Mouse (Mus musculus) hindbrain, postnatal 0 days (tissue): ENCODE results near the gene Prkca. TPM values are rescaled to one million over a fixed set of nuclear protein-coding genes. Genes with fewer than 3 reads are reported as not detected.

ENCODE experiments used
- ATAC-seq: fragments of 200-750 bp; cut with Nextera tagmentation; 2 replicates; pipeline ENCODE4 v1.8.0; 2017; ENCODE audit warnings: mild to moderate bottlenecking, moderate TSS enrichment, moderate library complexity
- DNase-seq: peaks from one replicate; pipeline ENCODE4 v3.0.0-alpha.2; 2015; ENCODE audit warnings: low spot score
- H3K27ac ChIP-seq: fragments of 300-500 bp; sonication (generic); 2 replicates; pipeline ENCODE4 v1.5.1; 2014; ENCODE audit warnings: mild to moderate bottlenecking
- H3K27me3 ChIP-seq: fragments of 300-500 bp; sonication (generic); 2 replicates; pipeline ENCODE4 v1.6.1; 2014; ENCODE audit warnings: low read length, mixed read lengths; ENCODE audit not compliant: insufficient read depth
- H3K36me3 ChIP-seq: fragments of 300-500 bp; sonication (generic); 2 replicates; pipeline ENCODE4 v1.6.1; 2014; ENCODE audit warnings: low read length, mixed read lengths; ENCODE audit not compliant: insufficient read depth
- H3K4me1 ChIP-seq: fragments of 300-500 bp; sonication (generic); 2 replicates; pipeline ENCODE4 v1.6.1; 2014; ENCODE audit warnings: antibody characterized with exemption, low read length, mixed read lengths; ENCODE audit not compliant: insufficient read depth
- H3K4me2 ChIP-seq: fragments of 300-500 bp; sonication (generic); 2 replicates; pipeline ENCODE4 v1.6.1; 2014; ENCODE audit warnings: low read depth, mild to moderate bottlenecking, low read length, moderate library complexity, mixed read lengths
- H3K4me3 ChIP-seq: fragments of 300-500 bp; sonication (generic); 2 replicates; pipeline ENCODE4 v1.5.1; 2014; ENCODE audit warnings: low read length
- H3K9ac ChIP-seq: fragments of 300-500 bp; sonication (generic); replicated peaks from 2 replicates; pipeline ENCODE4 v1.6.1; 2014; ENCODE audit warnings: mild to moderate bottlenecking, low read length, moderate library complexity, mixed read lengths
- H3K9me3 ChIP-seq: fragments of 300-500 bp; sonication (generic); 2 replicates; pipeline ENCODE4 v1.6.1; 2016; ENCODE audit warnings: low read length, mixed read lengths
- CTCF ChIP-seq: IDR thresholded peaks from 2 replicates; pipeline ENCODE4 v1.5.1; 2016; ENCODE audit warnings: antibody characterized with exemption, control low read depth, low read depth
- WGBS: fragments of 180-500 bp; shearing (Covaris S2); extraction: QIAGEN DNeasy Blood & Tissue Kit; methylation state at CpG from one replicate; pipeline ENCODE4 v1.1.7; 2014; 5-methylcytosine and 5-hydroxymethylcytosine counted together
- polyA plus RNA-seq: library from polyadenylated mRNA; unstranded; fragments of >200 nt; fragmentation: Nextera tagmentation; extraction: Ambion mirVana; gene quantifications from 2 replicates; pipeline ENCODE4 v1.2.1, GENCODE M21; 2015
- total RNA-seq: library from RNA; depleted of rRNA; stranded (reverse); fragments of >200 nt; gene quantifications from 2 replicates; pipeline ENCODE4 v1.2.3, GENCODE M21; 2014

Gene Prkca
- total and polyA plus RNA-seq, 2 experiments from 2014 or later: 8.0 to 25.0 TPM

DNA sequence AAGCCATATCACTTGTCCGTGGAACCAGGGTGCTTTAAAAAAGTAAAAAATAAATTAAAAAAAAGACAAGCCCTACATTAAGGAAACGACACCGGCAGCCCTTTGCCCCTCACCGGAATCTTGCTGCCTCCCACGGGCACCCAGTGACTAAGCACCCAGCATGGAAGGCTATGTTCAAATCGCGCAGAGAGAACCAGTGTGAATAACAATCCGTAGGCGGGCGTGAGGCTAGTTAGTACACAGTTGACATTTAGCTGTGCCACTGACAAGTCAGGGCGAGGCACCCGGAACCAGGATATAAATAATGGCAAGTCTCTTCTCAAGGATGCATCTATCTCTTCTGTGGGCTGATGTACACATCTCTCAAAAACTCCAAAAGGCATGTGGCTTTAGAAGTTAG is 304.7 kb downstream of the Prkca start:
- ATAC-seq (no peak), DNase-seq (no peak)
- TF ChIP-seq CTCF: no peak
- Histone ChIP-seq H3K27me3 (no peaks in the 10 kb centered on the region), H3K4me3 (no peak overlapping the region), H3K4me2 (no peak overlapping the region), H3K9ac (no peak overlapping the region), H3K36me3 (no peaks in the 10 kb centered on the region), H3K9me3 (no peaks in the 10 kb centered on the region), H3K27ac (no peak overlapping the region), H3K4me1 (no peaks in the 10 kb centered on the region)
- 82% methylated on average over 12 of the region's 12 CpGs for WGBS

GRCm38 (mm10) chr11:108036339-108036738 is 307.4 kb downstream of the Prkca start:
- DNase-seq (no peak), ATAC-seq (no peak)
- Histone ChIP-seq H3K36me3 (no peaks in the 10 kb centered on the region), H3K4me3 (no peak overlapping the region), H3K9ac (no peak overlapping the region), H3K27ac (no peak overlapping the region), H3K4me1 (no peaks in the 10 kb centered on the region), H3K27me3 (no peaks in the 10 kb centered on the region), H3K9me3 (no peaks in the 10 kb centered on the region), H3K4me2 (no peak overlapping the region)
- 92% methylated on average over 10 of the region's 10 CpGs for WGBS
- TF ChIP-seq CTCF: no peak

- 89% methylated on average over 5 of the region's 5 CpGs for WGBS
- Histone ChIP-seq H3K9me3 (no peaks in the 10 kb centered on the region), H3K4me2 (no peak overlapping the region), H3K27me3 (no peaks in the 10 kb centered on the region), H3K36me3 (no peaks in the 10 kb centered on the region), H3K4me1 (no peaks in the 10 kb centered on the region), H3K27ac (no peak overlapping the region), H3K9ac (no peak overlapping the region), H3K4me3 (no peak overlapping the region)
- no peak for TF ChIP-seq CTCF
- DNase-seq (no peak), ATAC-seq (no peak)
Measured at GRCm38 (mm10) chr11:108035761-108036160, 308.0 kb downstream of the Prkca start.

- Histone ChIP-seq H3K4me3 (no peak overlapping the region), H3K27me3 (no peaks in the 10 kb centered on the region), H3K4me1 (no peaks in the 10 kb centered on the region), H3K27ac (no peak overlapping the region), H3K4me2 (no peak overlapping the region), H3K9ac (no peak overlapping the region), H3K36me3 (no peaks in the 10 kb centered on the region), H3K9me3 (no peaks in the 10 kb centered on the region)
- WGBS: 13% methylated on average over 7 of the region's 7 CpGs
- ATAC-seq (no peak), DNase-seq (no peak)
- TF ChIP-seq CTCF: no peak
Measured at GRCm38 (mm10) chr11:108034376-108034775, 309.4 kb downstream of the Prkca start.

DNA sequence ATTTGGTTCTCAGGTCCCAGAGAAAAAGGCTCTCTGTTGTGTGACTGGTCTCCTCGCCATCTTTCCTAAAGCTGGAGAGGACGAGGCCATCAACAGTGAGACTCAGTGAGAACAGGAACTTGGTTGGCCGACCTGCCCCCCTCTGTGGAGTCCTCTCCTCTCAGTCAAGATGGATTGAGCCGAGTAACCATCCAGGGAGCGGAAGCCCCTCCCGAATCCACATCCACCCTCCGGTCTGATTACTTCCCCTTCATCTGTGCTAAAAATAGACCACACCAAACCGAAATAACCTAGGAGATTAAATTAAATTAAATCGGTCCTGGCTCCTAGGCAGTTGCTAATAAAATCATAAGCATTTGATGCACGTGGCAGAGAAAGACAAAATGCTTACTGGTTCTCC is 311.2 kb downstream of the Prkca start:
- no peak overlapping the region for H3K4me3 ChIP-seq
- H3K27ac ChIP-seq: no peak overlapping the region; the same call in 1 of the 2 replicates

DNA sequence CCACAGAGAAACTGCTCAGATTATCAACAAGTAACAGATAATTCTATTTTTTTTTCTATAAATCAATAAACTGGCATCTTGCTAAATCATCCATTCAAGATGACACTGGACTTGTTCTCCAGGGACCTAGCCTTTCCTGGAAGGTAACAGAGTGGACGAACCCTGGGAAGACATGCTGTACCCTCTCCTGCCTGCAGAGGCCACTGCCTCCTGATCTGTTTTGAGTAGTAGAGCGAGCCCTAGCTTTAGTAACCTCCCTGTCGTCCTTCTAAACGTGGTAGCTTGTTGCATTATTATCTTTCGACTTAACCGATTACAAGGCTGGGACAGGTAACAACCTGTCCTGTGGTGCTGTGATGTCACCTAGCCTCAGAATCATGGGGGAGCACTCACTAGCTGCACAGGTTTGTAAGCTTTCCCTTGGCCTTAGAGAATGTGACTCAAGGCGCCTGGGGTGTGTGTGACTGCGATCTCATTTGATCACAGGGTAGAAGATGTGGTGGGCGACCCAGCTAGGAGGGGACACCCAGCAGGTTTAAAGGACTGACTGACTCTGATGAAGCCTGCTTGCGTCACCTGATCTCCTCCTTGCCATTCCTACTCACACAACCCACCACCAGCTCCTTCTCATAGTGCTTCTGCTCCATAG is 312.6 kb downstream of the Prkca start:
- no peak overlapping the region for H3K4me2 ChIP-seq
- H3K27ac ChIP-seq: no peak overlapping the region
- H3K36me3 ChIP-seq: no peaks in the 10 kb centered on the region
- H3K9me3 ChIP-seq: no peaks in the 10 kb centered on the region
- H3K4me1 ChIP-seq: no peaks in the 10 kb centered on the region
- DNase-seq (peak; percentile 80), ATAC-seq (peak; percentile 84)
- H3K9ac ChIP-seq: no peak overlapping the region
- TF ChIP-seq CTCF: peak; percentile 94
- WGBS: 51% methylated on average over 10 of the region's 10 CpGs
- no peak overlapping the region for H3K4me3 ChIP-seq
- H3K27me3 ChIP-seq: no peaks in the 10 kb centered on the region

More for the DNA sequence above, 311.2 kb downstream of the Prkca start:
- no peaks in the 10 kb centered on the region for H3K4me1 ChIP-seq
- no peak overlapping the region for H3K4me2 ChIP-seq
- no peak overlapping the region for H3K9ac ChIP-seq
- 64% methylated on average over 10 of the region's 10 CpGs for WGBS
- no peak for TF ChIP-seq CTCF
- no peaks in the 10 kb centered on the region for H3K9me3 ChIP-seq
- no peak for ATAC-seq
- H3K36me3 ChIP-seq: no peaks in the 10 kb centered on the region
- DNase-seq: no peak
- no peaks in the 10 kb centered on the region for H3K27me3 ChIP-seq

DNA sequence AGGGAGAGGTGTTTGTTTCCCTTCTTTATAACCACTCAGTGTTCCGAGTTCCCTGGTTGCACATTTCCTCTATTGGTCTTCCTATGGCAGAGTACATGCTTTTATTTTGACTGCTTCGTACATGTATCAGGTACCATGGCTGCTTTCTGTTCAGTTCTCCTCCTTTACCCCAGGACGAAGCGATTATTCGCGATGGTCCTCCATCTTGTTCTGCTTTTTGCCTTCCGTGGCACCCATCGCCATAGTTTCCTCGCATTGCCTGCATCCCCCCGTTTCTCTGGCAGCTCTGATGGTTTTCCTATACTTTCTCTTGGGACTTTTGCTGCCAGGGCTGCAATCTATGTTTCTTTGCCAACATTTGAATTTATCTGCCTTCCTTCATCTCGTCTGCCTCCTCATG is 314.4 kb downstream of the Prkca start:
- 90% methylated on average over 11 of the region's 11 CpGs for WGBS
- no peak for ATAC-seq
- no peak for TF ChIP-seq CTCF
- DNase-seq: no peak
- no peak overlapping the region for H3K27ac ChIP-seq
- H3K36me3 ChIP-seq: no peaks in the 10 kb centered on the region
- no peaks in the 10 kb centered on the region for H3K4me1 ChIP-seq
- no peaks in the 10 kb centered on the region for H3K27me3 ChIP-seq
- H3K4me2 ChIP-seq: no peak overlapping the region
- H3K9ac ChIP-seq: no peak overlapping the region
- no peaks in the 10 kb centered on the region for H3K9me3 ChIP-seq
- H3K4me3 ChIP-seq: no peak overlapping the region
